Mouse (Mus musculus): Measurements from ENCODE around the gene Hoxa10. TPM values are rescaled to one million over a fixed set of nuclear protein-coding genes. Genes with fewer than 3 reads are reported as not detected.

Gene Hoxa10
- polyA plus RNA-seq, 1 experiment, result 15.8 TPM

GRCm38 (mm10) chr6:52208868-52209684 lies 31.6 kb downstream of the Hoxa10 start:
- TF ChIP-seq MYOD1 (IDR thresholded peaks at IDR 0.05; ENCODE audit: control insufficient read depth in 1 of 3, insufficient read length in 2 of 3, low read depth in 2 of 3) (no peak), E2F4 (IDR thresholded peaks at IDR 0.05; ENCODE audit: insufficient read depth) (no peak), MAX (IDR thresholded peaks at IDR 0.05; ENCODE audit: low read depth) (no peak), POLR2A (IDR thresholded peaks at IDR 0.05; ENCODE audit: insufficient read length, low read depth) (no peak), USF1 (IDR thresholded peaks at IDR 0.05; ENCODE audit: low read depth) (no peak), TCF3 (IDR thresholded peaks at IDR 0.05; ENCODE audit: insufficient read length, low read depth) (no peak)
- Histone ChIP-seq H3K4me2 (ENCODE audit: low read depth) (peak overlapping the region; percentile 64), H3K27me3 (ENCODE audit: control insufficient read depth, insufficient read depth, insufficient read length) (no peaks in the 10 kb centered on the region)

GRCm38 (mm10) chr6:52208072-52208867 lies 32.4 kb downstream of the Hoxa10 start, which contains the start of gene Hoxa6:
Hoxa6 (minus strand) TSS chr6:52208722.
- Histone ChIP-seq H3K4me2 (ENCODE audit: low read depth) (peak within 1 kb of the TSS; percentile 69), H3K4me3 (peak within 1 kb of the TSS; percentile 67), H3K36me3 (ENCODE audit: control insufficient read depth, insufficient read depth) (peaks cover 9% of the 10 kb centered on the region), H3K79me2 (ENCODE audit: control insufficient read depth, insufficient read depth) (peaks cover 39% of the 10 kb centered on the region), H3ac (ENCODE audit: control insufficient read depth, insufficient read length) (no peak within 1 kb of the TSS), H3K27me3 (ENCODE audit: control insufficient read depth, insufficient read depth, insufficient read length) (no peaks in the 10 kb centered on the region)
- TF ChIP-seq MYOG (IDR thresholded peaks at IDR 0.05; ENCODE audit: control insufficient read depth in 1 of 3, insufficient read depth in 1 of 3, insufficient read length in 2 of 3, low read depth in 2 of 3), result no peak
- TF ChIP-seq MAX (IDR thresholded peaks at IDR 0.05; ENCODE audit: low read depth), result no peak
- TF ChIP-seq MYOD1 (IDR thresholded peaks at IDR 0.05; ENCODE audit: control insufficient read depth in 1 of 3, insufficient read length in 2 of 3, low read depth in 2 of 3), result no peak
- no peak for TF ChIP-seq TCF3 (IDR thresholded peaks at IDR 0.05; ENCODE audit: insufficient read length, low read depth)

More at GRCm38 (mm10) chr6:52208868-52209684, 31.6 kb downstream of the Hoxa10 start:
- Histone ChIP-seq H3K36me3 (ENCODE audit: control insufficient read depth, insufficient read depth) (peaks cover 9% of the 10 kb centered on the region), H3K79me2 (ENCODE audit: control insufficient read depth, insufficient read depth) (peaks cover 39% of the 10 kb centered on the region), H3K4me3 (peak overlapping the region; percentile 67), H3ac (ENCODE audit: control insufficient read depth, insufficient read length) (no peak overlapping the region)

- Histone ChIP-seq H3ac (ENCODE audit: control insufficient read depth, insufficient read length) (no peak overlapping the region), H3K79me2 (ENCODE audit: control insufficient read depth, insufficient read depth) (peaks cover 39% of the 10 kb centered on the region), H3K4me2 (ENCODE audit: low read depth) (peak overlapping the region; percentile 69), H3K36me3 (ENCODE audit: control insufficient read depth, insufficient read depth) (peaks cover 9% of the 10 kb centered on the region), H3K27me3 (ENCODE audit: control insufficient read depth, insufficient read depth, insufficient read length) (no peaks in the 10 kb centered on the region), H3K4me3 (peak overlapping the region; percentile 67)
- TF ChIP-seq TCF3 (IDR thresholded peaks at IDR 0.05; ENCODE audit: insufficient read length, low read depth), result no peak
- no peak for TF ChIP-seq POLR2A (IDR thresholded peaks at IDR 0.05; ENCODE audit: insufficient read length, low read depth)
- no peak for TF ChIP-seq TCF12 (IDR thresholded peaks at IDR 0.05; ENCODE audit: insufficient read depth, poor library complexity, severe bottlenecking)
- no peak for TF ChIP-seq E2F4 (IDR thresholded peaks at IDR 0.05; ENCODE audit: insufficient read depth)
- TF ChIP-seq MYOD1 (IDR thresholded peaks at IDR 0.05; ENCODE audit: control insufficient read depth in 1 of 3, insufficient read length in 2 of 3, low read depth in 2 of 3), result no peak
- TF ChIP-seq USF1 (IDR thresholded peaks at IDR 0.05; ENCODE audit: low read depth), result no peak
- no peak for TF ChIP-seq MYOG (IDR thresholded peaks at IDR 0.05; ENCODE audit: control insufficient read depth in 1 of 3, insufficient read depth in 1 of 3, insufficient read length in 2 of 3, low read depth in 2 of 3)
- no peak for TF ChIP-seq SRF (IDR thresholded peaks at IDR 0.05; ENCODE audit: control insufficient read depth, insufficient read length, low read depth)
- no peak for TF ChIP-seq REST (IDR thresholded peaks at IDR 0.05; ENCODE audit: insufficient read depth, insufficient read length)
- TF ChIP-seq CEBPB (IDR thresholded peaks at IDR 0.05; ENCODE audit: insufficient read depth, poor library complexity, severe bottlenecking), result no peak
Measured at GRCm38 (mm10) chr6:52207684-52207976, 33.0 kb downstream of the Hoxa10 start.

GRCm38 (mm10) chr6:52206882-52207683 lies 33.6 kb downstream of the Hoxa10 start:
- no peak for TF ChIP-seq E2F4 (IDR thresholded peaks at IDR 0.05; ENCODE audit: insufficient read depth)
- no peak for TF ChIP-seq SRF (IDR thresholded peaks at IDR 0.05; ENCODE audit: control insufficient read depth, insufficient read length, low read depth)
- no peak for TF ChIP-seq MAX (IDR thresholded peaks at IDR 0.05; ENCODE audit: low read depth)
- TF ChIP-seq USF1 (IDR thresholded peaks at IDR 0.05; ENCODE audit: low read depth), result no peak
- no peak for TF ChIP-seq MYOG (IDR thresholded peaks at IDR 0.05; ENCODE audit: control insufficient read depth in 1 of 3, insufficient read depth in 1 of 3, insufficient read length in 2 of 3, low read depth in 2 of 3)
- H3K27me3 ChIP-seq (ENCODE audit: control insufficient read depth, insufficient read depth, insufficient read length), result no peaks in the 10 kb centered on the region
- H3K4me3 ChIP-seq, result no peak overlapping the region
- peaks cover 34% of the 10 kb centered on the region for H3K79me2 ChIP-seq (ENCODE audit: control insufficient read depth, insufficient read depth)
- H3K4me2 ChIP-seq (ENCODE audit: low read depth), result no peak overlapping the region
- no peak overlapping the region for H3ac ChIP-seq (ENCODE audit: control insufficient read depth, insufficient read length)
- H3K36me3 ChIP-seq (ENCODE audit: control insufficient read depth, insufficient read depth), result peaks cover 13% of the 10 kb centered on the region
